Mouse (Mus musculus) MEL (cell line): Measurements from ENCODE around the gene Dlg2. TPM values are rescaled to one million over a fixed set of nuclear protein-coding genes. Genes with fewer than 3 reads are reported as not detected.

ENCODE experiments used
- DNase-seq: peaks from one replicate; pipeline ENCODE4 v3.0.0; 2011; ENCODE audit warnings: low read depth, low spot score
- H3K27ac ChIP-seq: 2 replicates; pipeline ENCODE4 v1.5.1; 2012; ENCODE audit warnings: low read depth, mild to moderate bottlenecking, control low read depth, low read length, moderate library complexity; ENCODE audit not compliant: control insufficient read depth
- H3K27me3 ChIP-seq, 2 experiments: fragments of 150-350 bp in 1 of 2; sonication (generic) in 1 of 2; 2 replicates each; pipeline ENCODE4 v1.6.1; 2012; ENCODE audit warnings: low read length in 2 of 2, mild to moderate bottlenecking in 2 of 2, improper control_type of control experiment in 1 of 2, moderate library complexity in 1 of 2; ENCODE audit not compliant: insufficient read depth in 2 of 2, control insufficient read depth in 1 of 2
- H3K36me3 ChIP-seq, 2 experiments: 2 replicates each; pipeline ENCODE4 v1.6.1; 2012 to 2014; ENCODE audit warnings: low read length in 2 of 2, improper control_type of control experiment in 1 of 2, inconsistent platforms in 1 of 2, mild to moderate bottlenecking in 1 of 2; ENCODE audit not compliant: insufficient read depth in 2 of 2, control insufficient read depth in 1 of 2
- H3K4me1 ChIP-seq, 2 experiments: fragments of 150-350 bp in 1 of 2; sonication (generic) in 1 of 2; 2 replicates each; pipeline ENCODE4 v1.6.1; 2012; ENCODE audit warnings: low read length in 2 of 2, improper control_type of control experiment in 1 of 2, mild to moderate bottlenecking in 1 of 2; ENCODE audit not compliant: insufficient read depth in 2 of 2, control insufficient read depth in 1 of 2
- H3K4me3 ChIP-seq, 2 experiments: fragments of 150-350 bp in 1 of 2; sonication (generic) in 1 of 2; 2 replicates each; pipeline ENCODE4 v1.5.1; 2012; ENCODE audit warnings: low read depth in 2 of 2, low read length in 2 of 2, mild to moderate bottlenecking in 2 of 2, moderate library complexity in 2 of 2, control low read depth in 1 of 2, improper control_type of control experiment in 1 of 2; ENCODE audit not compliant: control insufficient read depth in 1 of 2, insufficient read depth in 1 of 2
- H3K79me2 ChIP-seq: 2 replicates; pipeline ENCODE4 v1.6.1; 2012; ENCODE audit warnings: mild to moderate bottlenecking, low read length, moderate library complexity; ENCODE audit not compliant: control insufficient read depth, poor library complexity, insufficient read depth
- H3K9ac ChIP-seq: 2 replicates; pipeline ENCODE4 v1.6.1; 2012; ENCODE audit warnings: low read depth, mild to moderate bottlenecking, control low read depth, low read length, moderate library complexity; ENCODE audit not compliant: control insufficient read depth, poor library complexity, severe bottlenecking
- H3K9me3 ChIP-seq: fragments of 150-350 bp; sonication (generic); replicated peaks from 2 replicates; pipeline ENCODE4 v1.6.1; 2012; ENCODE audit warnings: mild to moderate bottlenecking, low read length, improper control_type of control experiment, moderate library complexity; ENCODE audit not compliant: insufficient read depth
- CHD1 ChIP-seq: IDR thresholded peaks from 2 replicates; pipeline ENCODE4 v1.6.1; 2012; ENCODE audit warnings: low read depth, mild to moderate bottlenecking, inconsistent platforms, low read length, improper control_type of control experiment
- E2F4 ChIP-seq: IDR thresholded peaks from 2 replicates; pipeline ENCODE4 v1.6.1; 2011; ENCODE audit warnings: low read depth, low read length, improper control_type of control experiment, borderline replicate concordance
- GABPA ChIP-seq: IDR thresholded peaks from 2 replicates; pipeline ENCODE4 v1.6.1; 2012; ENCODE audit warnings: low read depth, mild to moderate bottlenecking, inconsistent platforms, low read length, improper control_type of control experiment, moderate library complexity
- GATA1 ChIP-seq: IDR thresholded peaks from 2 replicates; pipeline ENCODE4 v1.6.1; 2011; ENCODE audit warnings: low read depth, low read length, improper control_type of control experiment
- HCFC1 ChIP-seq: IDR thresholded peaks from 2 replicates; pipeline ENCODE4 v1.6.1; 2012; ENCODE audit warnings: low read depth, mild to moderate bottlenecking, inconsistent platforms, low read length, improper control_type of control experiment, moderate library complexity
- JUND ChIP-seq: IDR thresholded peaks from 2 replicates; pipeline ENCODE4 v1.6.1; 2011; ENCODE audit warnings: low read depth, mild to moderate bottlenecking, improper control_type of control experiment, low read length
- MXI1 ChIP-seq: IDR thresholded peaks from 2 replicates; pipeline ENCODE4 v1.6.1; 2011; ENCODE audit warnings: mild to moderate bottlenecking, low read depth, low read length, improper control_type of control experiment
- MYB ChIP-seq: IDR thresholded peaks from 2 replicates; pipeline ENCODE4 v1.6.1; 2011; ENCODE audit warnings: mild to moderate bottlenecking, low read depth, low read length, improper control_type of control experiment
- MYC ChIP-seq: IDR thresholded peaks from 2 replicates; pipeline ENCODE4 v1.6.1; 2011; ENCODE audit warnings: low read depth, mild to moderate bottlenecking, low read length, improper control_type of control experiment, moderate library complexity
- NELFE ChIP-seq: IDR thresholded peaks from 2 replicates; pipeline ENCODE4 v1.6.1; 2011; ENCODE audit warnings: low read depth, low read length, improper control_type of control experiment
- POLR2A ChIP-seq, 2 experiments: IDR thresholded peaks; 2 replicates each; pipeline ENCODE4 v1.6.1; 2011 to 2012; ENCODE audit warnings: low read length in 2 of 2, mild to moderate bottlenecking in 2 of 2, control low read depth in 1 of 2, improper control_type of control experiment in 1 of 2, low read depth in 1 of 2, moderate library complexity in 1 of 2; ENCODE audit not compliant: control insufficient read depth in 1 of 2, insufficient read depth in 1 of 2, poor library complexity in 1 of 2
- RAD21 ChIP-seq: IDR thresholded peaks from 2 replicates; pipeline ENCODE4 v1.6.1; 2011; ENCODE audit warnings: mild to moderate bottlenecking, low read depth, low read length, improper control_type of control experiment
- RCOR1 ChIP-seq: IDR thresholded peaks from 2 replicates; pipeline ENCODE4 v1.6.1; 2012; ENCODE audit warnings: low read depth, mild to moderate bottlenecking, inconsistent platforms, low read length, improper control_type of control experiment
- SIN3A ChIP-seq: IDR thresholded peaks from 2 replicates; pipeline ENCODE4 v1.6.1; 2012; ENCODE audit warnings: low read length, improper control_type of control experiment, inconsistent platforms
- SMC3 ChIP-seq: IDR thresholded peaks from 2 replicates; pipeline ENCODE4 v1.6.1; 2011; ENCODE audit warnings: low read depth, low read length, improper control_type of control experiment
- TCF12 ChIP-seq: IDR thresholded peaks from 2 replicates; pipeline ENCODE4 v1.6.1; 2014; ENCODE audit warnings: low read depth, mild to moderate bottlenecking, inconsistent platforms, low read length, improper control_type of control experiment, moderate library complexity
- UBTF ChIP-seq: IDR thresholded peaks from 2 replicates; pipeline ENCODE4 v1.6.1; 2012; ENCODE audit warnings: low read depth, mild to moderate bottlenecking, inconsistent platforms, low read length, improper control_type of control experiment, moderate library complexity, borderline replicate concordance; ENCODE audit not compliant: insufficient read depth
- ZKSCAN1 ChIP-seq: IDR thresholded peaks from 2 replicates; pipeline ENCODE4 v1.6.1; 2012; ENCODE audit warnings: low read depth, mild to moderate bottlenecking, inconsistent platforms, low read length, improper control_type of control experiment, moderate library complexity
- polyA plus RNA-seq, 2 experiments: library from polyadenylated mRNA; stranded (reverse) in 1 of 2; unstranded in 1 of 2; fragments of >175 nt in 1 of 2; fragments of >200 nt in 1 of 2; gene quantifications; 2 replicates each; pipeline versions ENCODE4 v1.2.1 to v1.2.4; 2012; ENCODE audit warnings: low replicate concordance in 2 of 2, low read depth in 1 of 2; ENCODE audit not compliant: insufficient read length in 2 of 2, insufficient read depth in 1 of 2, missing spikeins in 1 of 2
- total RNA-seq: library from RNA; depleted of rRNA; stranded (reverse); fragments of 300-350 nt; gene quantifications from 2 replicates; pipeline ENCODE4 v1.2.3, GENCODE M21; 2012

The Dlg2 gene
- total and polyA plus RNA-seq, 3 experiments = 0.04 TPM; not detected in 2

DNA sequence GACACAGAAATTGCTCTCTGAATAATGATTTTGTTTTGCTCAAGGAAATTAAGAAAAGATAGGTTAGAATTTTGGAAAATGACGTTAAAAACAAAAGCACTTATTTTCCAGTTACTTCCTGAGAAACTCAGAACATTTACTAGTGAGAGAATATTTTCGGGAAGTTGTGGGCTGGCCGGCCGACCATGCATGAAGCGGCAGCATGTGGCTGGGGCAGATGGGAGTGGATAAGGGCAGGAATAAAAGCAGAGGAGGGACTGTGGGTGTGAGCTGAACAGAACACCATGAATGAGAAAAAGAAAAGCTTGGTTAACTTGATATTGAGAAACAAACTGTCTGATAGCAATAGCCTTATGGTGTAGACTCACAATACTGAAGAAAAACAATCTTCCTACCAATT, 1233.4 kb downstream of the Dlg2 start:
- H3K4me3 ChIP-seq = no peak overlapping the region
- no peak overlapping the region for H3K9ac ChIP-seq
- H3K4me1 ChIP-seq = no peaks in the 10 kb centered on the region
- no peaks in the 10 kb centered on the region for H3K9me3 ChIP-seq
- no peaks in the 10 kb centered on the region for H3K36me3 ChIP-seq
- TF ChIP-seq POLR2A (IDR thresholded peaks at IDR 0.05; ENCODE audit: control insufficient read depth in 1 of 2, insufficient read depth in 1 of 2, low read depth in 1 of 2, low read length in 2 of 2, poor library complexity in 1 of 2) = no peak
- TF ChIP-seq CHD1 = no peak
- no peak for TF ChIP-seq HCFC1
- no peak for TF ChIP-seq SIN3A
- TF ChIP-seq RCOR1 = no peak
- no peak for TF ChIP-seq ZKSCAN1
- TF ChIP-seq E2F4 = no peak
- no peak for TF ChIP-seq JUND
- no peak for TF ChIP-seq GATA1
- TF ChIP-seq, all 39 proteins: peak for 0
- no peak for DNase-seq
- Histone ChIP-seq H3K27me3 (no peaks in the 10 kb centered on the region), H3K27ac (no peak overlapping the region), H3K79me2 (no peaks in the 10 kb centered on the region)

DNA sequence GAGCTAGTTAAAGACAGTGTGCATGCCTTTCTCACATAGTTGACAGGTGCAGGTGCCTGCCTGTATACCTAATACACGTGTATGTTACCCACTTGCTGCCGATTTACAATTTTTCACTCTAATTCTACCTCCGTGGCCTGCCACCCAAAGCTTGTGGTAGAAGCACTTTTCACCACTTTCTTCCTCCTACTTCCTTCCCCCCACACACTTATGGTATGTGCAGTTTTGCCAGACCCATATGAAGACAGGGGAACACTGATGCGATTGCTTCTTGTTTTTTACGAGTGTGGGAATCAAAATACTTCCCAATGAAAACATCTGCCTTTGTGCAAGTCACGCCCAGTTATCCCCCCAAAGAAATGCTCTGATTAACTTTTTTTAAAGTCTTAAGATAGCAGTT, 1234.7 kb downstream of the Dlg2 start:
- no peaks in the 10 kb centered on the region for H3K79me2 ChIP-seq
- no peaks in the 10 kb centered on the region for H3K4me1 ChIP-seq
- TF ChIP-seq TCF12 (no peak), CHD1 (no peak), UBTF (no peak), NELFE (no peak), MXI1 (no peak), GABPA (no peak), MYC (no peak), RAD21 (no peak), MYB (no peak), SMC3 (no peak), GATA1 (no peak)
- H3K9ac ChIP-seq = no peak overlapping the region
- H3K36me3 ChIP-seq = no peaks in the 10 kb centered on the region
- no peak for DNase-seq
- no peak overlapping the region for H3K4me3 ChIP-seq
- no peak overlapping the region for H3K27ac ChIP-seq
- H3K9me3 ChIP-seq = no peaks in the 10 kb centered on the region
- H3K27me3 ChIP-seq = no peaks in the 10 kb centered on the region
